Comparison of ENCODE assay signal across 9 mouse cellular contexts in the genomic region with DNA sequence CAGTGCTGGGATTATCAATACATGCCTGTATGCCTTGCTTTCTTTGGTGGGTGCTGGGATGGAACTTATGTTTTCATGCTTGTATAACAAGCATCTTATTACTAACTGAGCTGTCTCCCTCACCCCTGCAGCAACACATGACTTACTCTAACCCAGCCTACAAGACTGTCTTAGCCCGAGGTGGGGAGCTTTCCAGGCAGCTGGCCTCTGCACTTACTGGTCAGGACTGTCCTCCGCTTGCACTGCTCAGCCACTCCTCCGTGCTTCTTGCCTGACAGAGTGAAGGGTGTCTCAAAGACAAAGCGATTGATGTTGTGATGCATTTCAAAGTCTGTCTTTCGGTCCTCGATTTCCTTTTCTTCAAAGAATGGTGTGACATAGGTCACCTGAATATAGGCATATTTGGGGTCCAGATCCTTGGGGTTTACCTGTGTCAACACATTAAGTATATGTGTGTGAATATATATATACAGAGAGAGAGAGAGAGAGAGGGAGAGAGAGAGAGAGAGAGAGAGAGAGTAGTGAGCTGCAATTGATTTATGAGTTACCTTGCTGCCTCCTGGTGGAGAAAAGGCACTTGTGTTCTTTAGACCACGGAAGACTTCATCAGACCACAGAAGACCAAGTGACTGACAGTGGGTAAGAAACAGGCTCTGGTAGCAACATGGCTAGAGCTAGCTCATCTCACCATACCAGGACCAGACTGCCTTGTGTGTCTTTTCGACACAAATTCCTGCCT. TPM values are rescaled to one million over a fixed set of nuclear protein-coding genes. Genes with fewer than 3 reads are reported as not detected.
DNase-seq lines count a peak whose midpoint lies in the region; ATAC-seq lines count a peak whose summit lies in the region.
"Had no signal": no experiment of that assay in that cellular context is flagged by ENCODE, and none has a peak within 500 bp of the region (broad histone marks: within the 10 kb centered on the region; RNA-seq: fewer than 3 reads in every experiment).

No protein-coding gene starts in this region.

- H3K9ac ChIP-seq in embryonic facial prominence, embryonic 11.5 days (replicated peaks; ENCODE audit: low read length): no peak overlapping the region
- no peak overlapping the region for H3K9ac ChIP-seq in hindbrain, embryonic 13.5 days
- H3K9ac ChIP-seq in heart, embryonic 12.5 days: no peak overlapping the region
- H3K9ac ChIP-seq: embryonic facial prominence, embryonic 13.5 days had no signal

- H3K4me1 ChIP-seq in embryonic facial prominence, embryonic 11.5 days (ENCODE audit: control insufficient read depth, insufficient read depth, low read length): no peaks in the 10 kb centered on the region
- H3K4me1 ChIP-seq in embryonic facial prominence, embryonic 10.5 days: no peaks in the 10 kb centered on the region
- H3K4me1 ChIP-seq in hindbrain, embryonic 13.5 days (replicated peaks): no peaks in the 10 kb centered on the region
- H3K4me1 ChIP-seq in heart, embryonic 12.5 days (replicated peaks): no peaks in the 10 kb centered on the region
- H3K4me1 ChIP-seq: embryonic facial prominence, embryonic 13.5 days had no signal

- DNase-seq in embryonic facial prominence, embryonic 11.5 days (ENCODE audit: low spot score): peak; percentile 41
- no peak for DNase-seq in embryonic facial prominence, embryonic 10.5 days (ENCODE audit: low spot score)
- DNase-seq in lung, postnatal 36 days: peak; percentile 7
- DNase-seq in lung, postnatal 10 days: no peak
- peak; percentile 66 for DNase-seq in retina, postnatal 1 day
- DNase-seq in frontal cortex, postnatal 14 days (ENCODE audit: low spot score in 2 of 2): no peak

- no peaks in the 10 kb centered on the region for H3K9me3 ChIP-seq in embryonic facial prominence, embryonic 11.5 days (replicated peaks; ENCODE audit: control insufficient read depth, low read length)
- H3K9me3 ChIP-seq in embryonic facial prominence, embryonic 10.5 days: no peaks in the 10 kb centered on the region
- no peaks in the 10 kb centered on the region for H3K9me3 ChIP-seq in hindbrain, embryonic 13.5 days
- H3K9me3 ChIP-seq in heart, embryonic 12.5 days (replicated peaks): no peaks in the 10 kb centered on the region
- H3K9me3 ChIP-seq: embryonic facial prominence, embryonic 13.5 days had no signal

- WGBS in embryonic facial prominence, embryonic 11.5 days: 61% methylated on average over 8 of the region's 8 CpGs
- WGBS in embryonic facial prominence, embryonic 10.5 days: 60% methylated on average over 8 of the region's 8 CpGs
- 54% methylated on average over 8 of the region's 8 CpGs for WGBS in hindbrain, embryonic 13.5 days
- WGBS in heart, embryonic 12.5 days: 58% methylated on average over 8 of the region's 8 CpGs

- no peak for ATAC-seq in embryonic facial prominence, embryonic 11.5 days (replicated peaks; ENCODE audit: insufficient number of reproducible peaks, low FRiP score, low TSS enrichment, low read depth)
- ATAC-seq in hindbrain, embryonic 13.5 days (ENCODE audit: low FRiP score): peak; percentile 65; the same call in 1 of the 2 replicates
- ATAC-seq in heart, embryonic 12.5 days (ENCODE audit: insufficient number of reproducible peaks, low FRiP score): no peak

- H3K4me2 ChIP-seq in embryonic facial prominence, embryonic 11.5 days (ENCODE audit: low read depth, low read length): no peak overlapping the region
- no peak overlapping the region for H3K4me2 ChIP-seq in hindbrain, embryonic 13.5 days
- H3K4me2 ChIP-seq in heart, embryonic 12.5 days: no peak overlapping the region
- H3K4me2 ChIP-seq: embryonic facial prominence, embryonic 13.5 days had no signal

- H3K36me3 ChIP-seq in embryonic facial prominence, embryonic 11.5 days (replicated peaks; ENCODE audit: control insufficient read depth, insufficient read depth, low read depth, low read length): no peaks in the 10 kb centered on the region
- no peaks in the 10 kb centered on the region for H3K36me3 ChIP-seq in embryonic facial prominence, embryonic 10.5 days (replicated peaks)
- H3K36me3 ChIP-seq in hindbrain, embryonic 13.5 days: no peaks in the 10 kb centered on the region
- no peaks in the 10 kb centered on the region for H3K36me3 ChIP-seq in heart, embryonic 12.5 days
- H3K36me3 ChIP-seq: embryonic facial prominence, embryonic 13.5 days had no signal

- H3K27me3 ChIP-seq in embryonic facial prominence, embryonic 11.5 days (ENCODE audit: control insufficient read depth, insufficient read depth, low read length): no peaks in the 10 kb centered on the region
- H3K27me3 ChIP-seq in embryonic facial prominence, embryonic 10.5 days (replicated peaks; ENCODE audit: low read depth, poor library complexity, severe bottlenecking): no peaks in the 10 kb centered on the region
- no peaks in the 10 kb centered on the region for H3K27me3 ChIP-seq in hindbrain, embryonic 13.5 days
- no peaks in the 10 kb centered on the region for H3K27me3 ChIP-seq in heart, embryonic 12.5 days (replicated peaks)
- H3K27me3 ChIP-seq: embryonic facial prominence, embryonic 13.5 days had no signal

- no peak overlapping the region for H3K27ac ChIP-seq in embryonic facial prominence, embryonic 11.5 days (replicated peaks; ENCODE audit: low read depth, low read length)
- no peak overlapping the region for H3K27ac ChIP-seq in embryonic facial prominence, embryonic 10.5 days (replicated peaks)
- H3K27ac ChIP-seq in hindbrain, embryonic 13.5 days: no peak overlapping the region
- no peak overlapping the region for H3K27ac ChIP-seq in heart, embryonic 12.5 days (ENCODE audit: poor library complexity, severe bottlenecking)
- H3K27ac ChIP-seq: embryonic facial prominence, embryonic 13.5 days had no signal

- no peak overlapping the region for H3K4me3 ChIP-seq in embryonic facial prominence, embryonic 11.5 days (ENCODE audit: low read depth, low read length)
- no peak overlapping the region for H3K4me3 ChIP-seq in embryonic facial prominence, embryonic 10.5 days
- no peak overlapping the region for H3K4me3 ChIP-seq in hindbrain, embryonic 13.5 days
- no peak overlapping the region for H3K4me3 ChIP-seq in heart, embryonic 12.5 days
- H3K4me3 ChIP-seq: embryonic facial prominence, embryonic 13.5 days had no signal

RNA-seq across cellular contexts. Expression of gene Gm45261, which starts 51.1 kb away (rescaled TPM):
- polyA plus RNA-seq in embryonic facial prominence, embryonic 11.5 days (2014; fragmentation: Nextera tagmentation; extraction: Ambion mirVana): not detected in 2 replicates
- not detected in 2 replicates for polyA plus RNA-seq in embryonic facial prominence, embryonic 10.5 days (2016; fragmentation: Nextera tagmentation; extraction: Ambion mirVana)
- polyA plus RNA-seq in hindbrain, embryonic 13.5 days (2015; fragmentation: Nextera tagmentation; extraction: Ambion mirVana): not detected in 2 replicates
- polyA plus RNA-seq in heart, embryonic 12.5 days (2016; fragmentation: Nextera tagmentation; extraction: Ambion mirVana): not detected in 2 replicates
- polyA plus RNA-seq: embryonic facial prominence, embryonic 13.5 days had no signal

Comparison
In these comparisons a context has a peak if more than half of its experiments do, and no peak if none do; other contexts are left out.
1. DNase-seq: peak in embryonic facial prominence, embryonic 11.5 days (single experiment), lung, postnatal 36 days (single experiment) and retina, postnatal 1 day (single experiment); none in embryonic facial prominence, embryonic 10.5 days (single experiment), lung, postnatal 10 days (single experiment) and frontal cortex, postnatal 14 days (0 of 2).